Mouse (Mus musculus) hindbrain, embryonic 11.5 days (tissue): ENCODE data around the gene Galnt12. TPM values are rescaled to one million over a fixed set of nuclear protein-coding genes. Genes with fewer than 3 reads are reported as not detected.
A peak's percentile ranks its signal among the peaks of the same experiment; 100 is the strongest.

Experiments
- ATAC-seq: fragments of 200-750 bp; cut with Nextera tagmentation; 2 replicates; pipeline ENCODE4 v1.8.0; 2017; ENCODE audit warnings: mild to moderate bottlenecking, moderate TSS enrichment, moderate library complexity; ENCODE audit not compliant: low FRiP score
- DNase-seq: peaks from one replicate; pipeline ENCODE4 v3.0.0-alpha.2; 2015; ENCODE audit warnings: low spot score
- H3K27ac ChIP-seq: fragments of 300-500 bp; sonication (generic); 2 replicates; pipeline ENCODE4 v1.5.1; 2014; ENCODE audit warnings: mild to moderate bottlenecking, low read depth, low read length
- H3K27me3 ChIP-seq: fragments of 300-500 bp; sonication (generic); 2 replicates; pipeline ENCODE4 v1.6.1; 2014; ENCODE audit warnings: mild to moderate bottlenecking, low read length, moderate library complexity, mixed read lengths; ENCODE audit not compliant: control insufficient read depth, insufficient read depth
- H3K36me3 ChIP-seq: fragments of 300-500 bp; sonication (generic); 2 replicates; pipeline ENCODE4 v1.6.1; 2014; ENCODE audit warnings: mild to moderate bottlenecking, low read length, moderate library complexity, mixed read lengths; ENCODE audit not compliant: control insufficient read depth, insufficient read depth
- H3K4me1 ChIP-seq: fragments of 300-500 bp; sonication (generic); replicated peaks from 2 replicates; pipeline ENCODE4 v1.6.1; 2014; ENCODE audit warnings: low read length, mixed read lengths; ENCODE audit not compliant: control insufficient read depth, insufficient read depth
- H3K4me2 ChIP-seq: fragments of 300-500 bp; sonication (generic); replicated peaks from 2 replicates; pipeline ENCODE4 v1.6.1; 2014; ENCODE audit warnings: mild to moderate bottlenecking, low read depth, low read length
- H3K4me3 ChIP-seq: fragments of 300-500 bp; sonication (generic); 2 replicates; pipeline ENCODE4 v1.5.1; 2014; ENCODE audit warnings: low read depth, low read length
- H3K9ac ChIP-seq: fragments of 300-500 bp; sonication (generic); 2 replicates; pipeline ENCODE4 v1.6.1; 2014; ENCODE audit warnings: low read depth, low read length
- H3K9me3 ChIP-seq: fragments of 300-500 bp; sonication (generic); 2 replicates; pipeline ENCODE4 v1.6.1; 2016; ENCODE audit warnings: low read length; ENCODE audit not compliant: control insufficient read depth
- WGBS: fragments of 180-500 bp; shearing (Covaris S2); extraction: QIAGEN DNeasy Blood & Tissue Kit; methylation state at CpG from one replicate; pipeline ENCODE4 v1.1.7; 2014; 5-methylcytosine and 5-hydroxymethylcytosine counted together
- polyA plus RNA-seq: library from polyadenylated mRNA; unstranded; fragments of >200 nt; fragmentation: Nextera tagmentation; extraction: Ambion mirVana; gene quantifications from 2 replicates; pipeline ENCODE4 v1.2.1, GENCODE M21; 2014

Galnt12 gene
- polyA plus RNA-seq, 1 experiment from 2014 or later: 2.8 TPM

DNA sequence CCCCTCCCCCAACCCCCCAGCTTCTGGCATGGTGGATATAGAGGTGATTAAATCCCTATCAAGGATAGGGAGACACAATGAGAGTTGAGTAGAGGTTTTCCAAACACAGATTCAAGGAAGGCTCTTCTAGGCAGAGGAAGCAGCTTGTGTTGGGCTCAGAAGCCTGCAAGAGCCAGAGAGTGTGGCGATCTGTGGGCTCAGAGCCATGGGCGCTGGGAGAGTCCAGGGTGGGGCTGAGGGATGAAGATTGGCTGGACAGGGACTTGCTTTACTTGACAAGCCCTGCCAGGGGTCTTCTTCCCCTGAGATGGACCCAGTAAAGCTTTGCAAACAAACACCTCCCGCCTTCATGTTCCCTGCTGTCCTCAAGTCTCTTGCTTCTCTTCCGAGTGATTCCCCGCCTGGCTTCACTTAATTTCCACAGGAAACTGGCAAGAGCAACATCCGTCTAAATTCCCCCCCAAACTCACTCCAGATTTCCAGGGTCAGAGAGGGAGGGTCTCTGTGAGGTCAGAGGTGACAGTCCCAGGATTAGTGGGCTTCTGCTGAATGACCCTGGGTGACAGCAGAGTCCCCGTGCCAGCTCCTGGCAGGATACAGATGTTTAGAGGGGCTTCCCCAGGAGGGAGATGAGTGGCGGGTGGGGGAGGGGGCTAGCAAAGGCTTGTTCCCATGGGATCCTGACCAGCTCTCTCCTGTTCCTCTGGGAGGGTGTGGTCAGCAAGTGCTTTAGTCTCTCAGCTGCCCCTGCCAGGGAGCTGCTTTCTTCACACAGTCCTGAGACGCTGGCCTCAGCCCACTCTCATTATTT is 47.5 kb downstream of the Galnt12 start:
- WGBS: 33% methylated on average over 9 of the region's 9 CpGs
- H3K4me3 ChIP-seq: no peak overlapping the region
- DNase-seq (peak; percentile 32), ATAC-seq (no peak)
- no peaks in the 10 kb centered on the region for H3K9me3 ChIP-seq
- no peaks in the 10 kb centered on the region for H3K27me3 ChIP-seq
- no peaks in the 10 kb centered on the region for H3K36me3 ChIP-seq
- no peak overlapping the region for H3K27ac ChIP-seq
- H3K9ac ChIP-seq: no peak overlapping the region
- H3K4me1 ChIP-seq: 0 out of 2 replicates have a peak, but pooled peaks cover 3% of the 10 kb centered on the region
- H3K4me2 ChIP-seq: no peak overlapping the region

- H3K4me1 ChIP-seq: 0 out of 2 replicates have a peak, but pooled peaks cover 3% of the 10 kb centered on the region
- ATAC-seq (no peak), DNase-seq (no peak)
- no peak overlapping the region for H3K4me3 ChIP-seq
- no peaks in the 10 kb centered on the region for H3K36me3 ChIP-seq
- WGBS: 84% methylated on average over 3 of the region's 3 CpGs
- no peaks in the 10 kb centered on the region for H3K9me3 ChIP-seq
- no peak overlapping the region for H3K4me2 ChIP-seq
- no peak overlapping the region for H3K27ac ChIP-seq
- no peaks in the 10 kb centered on the region for H3K27me3 ChIP-seq
- no peak overlapping the region for H3K9ac ChIP-seq
These were observed 48.6 kb downstream of the Galnt12 start for GRCm38 (mm10) chr4:47140301-47140700.

- Histone ChIP-seq H3K4me3 (no peak overlapping the region), H3K27me3 (no peaks in the 10 kb centered on the region), H3K36me3 (no peaks in the 10 kb centered on the region), H3K9me3 (no peaks in the 10 kb centered on the region), H3K4me2 (no peak overlapping the region), H3K9ac (no peak overlapping the region), H3K27ac (no peak overlapping the region), H3K4me1 (0 out of 2 replicates have a peak, but pooled peaks cover 3% of the 10 kb centered on the region)
- ATAC-seq (no peak), DNase-seq (no peak)
- WGBS: 73% methylated on average over 10 of the region's 10 CpGs
These were observed 49.9 kb downstream of the Galnt12 start for GRCm38 (mm10) chr4:47141444-47142154.

- Histone ChIP-seq H3K27me3 (no peaks in the 10 kb centered on the region), H3K27ac (no peak overlapping the region), H3K9me3 (no peaks in the 10 kb centered on the region), H3K9ac (no peak overlapping the region), H3K36me3 (no peaks in the 10 kb centered on the region), H3K4me1 (0 out of 2 replicates have a peak, but pooled peaks cover 3% of the 10 kb centered on the region), H3K4me2 (no peak overlapping the region), H3K4me3 (no peak overlapping the region)
- 64% methylated on average over 6 of the region's 6 CpGs for WGBS
- ATAC-seq (no peak), DNase-seq (no peak)
These were observed 52.1 kb downstream of the Galnt12 start for GRCm38 (mm10) chr4:47143849-47144248.

DNA sequence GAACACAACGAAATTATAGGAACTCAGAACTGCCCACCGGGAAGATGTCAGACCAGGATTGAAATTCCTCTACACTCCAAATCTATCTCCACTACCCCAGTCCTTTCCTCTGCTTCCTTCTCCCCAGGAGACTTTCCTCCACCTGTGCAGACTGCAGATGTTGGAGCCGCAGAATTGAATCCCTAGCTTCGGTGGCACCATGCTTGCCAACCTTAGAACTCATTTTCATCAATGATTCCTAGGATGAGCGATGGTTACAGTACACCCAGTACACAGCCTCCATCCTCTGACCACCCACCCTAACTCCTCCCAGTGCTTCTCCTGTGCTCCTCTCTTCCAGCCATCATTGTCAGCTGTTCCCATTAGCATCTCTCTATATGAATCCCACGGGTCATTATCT is 53.6 kb downstream of the Galnt12 start:
- H3K9ac ChIP-seq: no peak overlapping the region
- H3K9me3 ChIP-seq: no peaks in the 10 kb centered on the region
- H3K4me3 ChIP-seq: no peak overlapping the region
- ATAC-seq (no peak), DNase-seq (no peak)
- no peak overlapping the region for H3K27ac ChIP-seq
- no peaks in the 10 kb centered on the region for H3K36me3 ChIP-seq
- WGBS: 86% methylated on average over 6 of the region's 6 CpGs
- H3K27me3 ChIP-seq: no peaks in the 10 kb centered on the region
- no peaks in the 10 kb centered on the region for H3K4me1 ChIP-seq
- no peak overlapping the region for H3K4me2 ChIP-seq

DNA sequence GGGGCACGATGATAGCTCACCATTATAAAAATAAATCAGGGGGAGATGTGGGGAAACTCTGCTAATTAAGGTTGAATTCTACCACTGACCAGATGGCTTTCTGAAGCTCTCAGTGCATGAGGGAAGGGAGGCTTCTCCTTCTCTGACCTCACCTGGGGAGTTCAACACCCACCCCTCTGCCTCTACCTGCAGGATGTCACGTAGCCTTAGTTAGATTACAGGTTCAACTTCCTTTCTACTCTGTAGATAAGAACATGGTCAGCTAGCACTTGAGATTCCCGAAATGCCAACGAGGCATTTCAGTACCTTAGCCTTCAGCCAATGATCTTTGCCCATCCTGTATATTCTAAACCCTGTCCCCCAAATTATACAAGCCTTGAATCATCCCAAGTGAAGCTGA is 54.9 kb downstream of the Galnt12 start:
- WGBS: 87% methylated on average over 4 of the region's 4 CpGs
- no peak overlapping the region for H3K4me2 ChIP-seq

GRCm38 (mm10) chr4:47149963-47150362 is 58.3 kb downstream of the Galnt12 start:
- ATAC-seq (no peak), DNase-seq (no peak)
- Histone ChIP-seq H3K4me1 (no peaks in the 10 kb centered on the region), H3K27me3 (no peaks in the 10 kb centered on the region), H3K4me3 (no peak overlapping the region), H3K9me3 (no peaks in the 10 kb centered on the region), H3K9ac (no peak overlapping the region), H3K36me3 (no peaks in the 10 kb centered on the region), H3K27ac (no peak overlapping the region), H3K4me2 (no peak overlapping the region)
- 30% methylated on average over 3 of the region's 3 CpGs for WGBS

More for the DNA sequence above, 54.9 kb downstream of the Galnt12 start:
- no peaks in the 10 kb centered on the region for H3K4me1 ChIP-seq
- H3K36me3 ChIP-seq: no peaks in the 10 kb centered on the region
- no peak overlapping the region for H3K9ac ChIP-seq
- H3K27ac ChIP-seq: no peak overlapping the region
- ATAC-seq (no peak), DNase-seq (no peak)
- H3K4me3 ChIP-seq: no peak overlapping the region
- no peaks in the 10 kb centered on the region for H3K27me3 ChIP-seq
- H3K9me3 ChIP-seq: no peaks in the 10 kb centered on the region

DNA sequence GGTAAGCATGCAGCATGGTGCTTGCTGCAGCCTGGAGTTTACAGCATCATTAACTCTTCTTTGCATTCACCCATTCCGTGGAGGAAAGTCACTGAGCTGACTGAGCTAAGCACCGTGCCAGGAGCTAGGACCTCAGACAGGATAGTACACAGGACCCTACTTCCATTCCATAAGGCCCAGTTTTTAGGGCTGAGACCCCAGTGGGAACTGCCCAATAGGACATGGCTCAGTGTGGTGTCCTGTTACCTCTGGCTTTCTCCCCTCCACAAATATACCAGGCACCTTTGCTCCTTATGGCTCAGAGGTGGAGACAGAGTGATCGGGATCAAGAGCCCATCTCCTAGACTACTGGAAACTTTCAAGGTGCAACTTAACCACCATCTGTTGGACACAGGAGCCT is 59.1 kb downstream of the Galnt12 start:
- ATAC-seq: no peak

More for the DNA sequence above, 59.1 kb downstream of the Galnt12 start:
- H3K27me3 ChIP-seq: no peaks in the 10 kb centered on the region
- no peaks in the 10 kb centered on the region for H3K9me3 ChIP-seq
- H3K9ac ChIP-seq: no peak overlapping the region
- DNase-seq: no peak
- no peak overlapping the region for H3K4me3 ChIP-seq
- no peak overlapping the region for H3K27ac ChIP-seq
- 88% methylated on average over 3 of the region's 3 CpGs for WGBS
- H3K4me2 ChIP-seq: no peak overlapping the region
- H3K4me1 ChIP-seq: no peaks in the 10 kb centered on the region
- no peaks in the 10 kb centered on the region for H3K36me3 ChIP-seq
